Mouse (Mus musculus) left cerebral cortex, postnatal 36 days (tissue): ENCODE results near the gene Hmgcs2. TPM values are rescaled to one million over a fixed set of nuclear protein-coding genes. Genes with fewer than 3 reads are reported as not detected.
"Not testable (repeated sequence)": the region's sequence is repeated elsewhere in the genome, so short reads cannot be mapped to it uniquely, and the experiment has no call there.

Experiments used
- DNase-seq, 2 experiments: peaks; one replicate each; pipeline ENCODE4 v3.0.0; 2021 to 2022; ENCODE audit warnings: low spot score in 2 of 2, mixed read lengths in 1 of 2
- intact Hi-C: fragments of 180-260 bp; cut with DNase I; formaldehyde crosslinking; loops from one replicate; pipeline ENCODE4 v1.15.1; 2025
- total RNA-seq, 2 experiments: library from RNA; stranded (reverse); gene quantifications; 2 replicates each; pipeline ENCODE4 v1.2.3; 2021

Hmgcs2 gene
- total RNA-seq, 2 experiments from 2014 or later: 7.1 to 11.3 TPM

GRCm38 (mm10) chr3:98334010-98334409 lies 53.8 kb downstream of the Hmgcs2 start:
- no peak for DNase-seq
- intact Hi-C loops: no loop called here

GRCm38 (mm10) chr3:98335331-98335730 lies 55.1 kb downstream of the Hmgcs2 start:
- intact Hi-C loops: no loop called here
- no peak for DNase-seq

GRCm38 (mm10) chr3:98335886-98336285 lies 55.7 kb downstream of the Hmgcs2 start:
- intact Hi-C loops: no loop called here
- DNase-seq: no peak

- DNase-seq: no peak
- intact Hi-C loops: no loop called here
These were observed 56.7 kb downstream of the Hmgcs2 start for GRCm38 (mm10) chr3:98336661-98337654.

- intact Hi-C loops: no loop called here
- DNase-seq: no peak
These were observed 58.4 kb downstream of the Hmgcs2 start for GRCm38 (mm10) chr3:98338584-98339041.

- intact Hi-C loops: no loop called here
- DNase-seq: peak; percentile 28 to 43
These were observed 59.0 kb downstream of the Hmgcs2 start for GRCm38 (mm10) chr3:98339097-98339705.

- peak in 1 of 2 experiments; percentile 33 for DNase-seq
- intact Hi-C loops: not testable (repeated sequence)
These were observed 59.5 kb downstream of the Hmgcs2 start, which contains the start of gene Phgdh for GRCm38 (mm10) chr3:98339706-98340109. Phgdh (minus strand) TSS chr3:98339990.

- DNase-seq: no peak
- intact Hi-C loops: no loop called here
These were observed 60.8 kb downstream of the Hmgcs2 start for GRCm38 (mm10) chr3:98340818-98341594.

GRCm38 (mm10) chr3:98343235-98343634 lies 63.0 kb downstream of the Hmgcs2 start:
- no peak for DNase-seq
- intact Hi-C loops: no loop called here

GRCm38 (mm10) chr3:98348106-98348505 lies 67.9 kb downstream of the Hmgcs2 start:
- intact Hi-C loops: no loop called here
- no peak for DNase-seq

GRCm38 (mm10) chr3:98348705-98349104 lies 68.5 kb downstream of the Hmgcs2 start:
- intact Hi-C loops: no loop called here
- no peak for DNase-seq

GRCm38 (mm10) chr3:98353892-98354291 lies 73.7 kb downstream of the Hmgcs2 start:
- intact Hi-C loops: no loop called here
- DNase-seq: peak in 1 of 2 experiments; percentile 60

- no peak for DNase-seq
- intact Hi-C loops: no loop called here
These were observed 75.2 kb downstream of the Hmgcs2 start for GRCm38 (mm10) chr3:98355344-98356025.

GRCm38 (mm10) chr3:98356026-98356365 lies 75.8 kb downstream of the Hmgcs2 start:
- DNase-seq: no peak
- intact Hi-C loops: no loop called here

GRCm38 (mm10) chr3:98356632-98357370 lies 76.6 kb downstream of the Hmgcs2 start:
- intact Hi-C loops: no loop called here
- DNase-seq: no peak
